Mouse (Mus musculus): ENCODE data around the gene Gdf2. TPM values are rescaled to one million over a fixed set of nuclear protein-coding genes. Genes with fewer than 3 reads are reported as not detected.

Gene Gdf2
- polyA plus RNA-seq, 1 experiment: not detected

DNA sequence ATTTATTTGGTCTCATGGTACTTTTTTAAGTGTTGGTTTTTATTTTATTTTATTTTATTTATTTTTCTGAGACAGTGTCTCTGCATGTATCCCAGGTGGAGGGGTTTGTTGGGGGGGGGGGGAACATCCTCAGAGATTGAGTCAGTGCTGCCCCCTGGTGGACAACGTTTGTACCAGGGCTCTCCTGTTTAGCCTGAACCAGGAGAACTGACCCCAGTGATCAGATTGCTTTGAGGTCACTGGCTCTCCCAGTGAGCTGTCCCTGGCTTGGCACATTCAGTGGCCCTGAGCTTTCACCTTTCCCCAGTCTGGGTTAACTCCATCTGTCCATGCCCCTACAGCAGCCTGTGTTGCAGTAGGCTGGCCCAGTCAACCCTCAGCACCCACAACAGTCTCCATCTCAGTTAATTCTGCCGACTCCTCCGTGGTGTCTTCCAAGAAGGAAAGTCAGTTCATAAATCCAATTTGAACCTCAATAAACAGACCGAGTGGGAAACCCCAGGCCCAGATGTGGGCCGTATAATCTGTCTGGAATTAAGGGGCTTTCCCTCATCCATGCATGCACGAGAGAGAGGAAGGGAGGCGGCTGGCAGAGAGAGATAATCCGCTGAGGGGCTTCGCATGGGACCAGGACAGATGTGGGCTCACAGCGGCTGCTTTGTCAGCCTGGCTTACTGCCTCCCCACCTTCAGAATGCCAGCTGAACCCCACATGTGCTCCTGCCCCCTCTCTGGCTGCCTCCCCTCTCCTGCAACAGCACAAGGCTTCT, 7.7 kb upstream of the Gdf2 start:
- Histone ChIP-seq H3K79me2 (ENCODE audit: control insufficient read depth, insufficient read depth) (no peaks in the 10 kb centered on the region), H3K36me3 (ENCODE audit: control insufficient read depth, insufficient read depth) (no peaks in the 10 kb centered on the region), H3ac (ENCODE audit: control insufficient read depth, insufficient read length) (no peak overlapping the region), H3K4me3 (no peak overlapping the region), H3K4me2 (ENCODE audit: low read depth) (no peak overlapping the region), H3K27me3 (ENCODE audit: control insufficient read depth, insufficient read depth, insufficient read length) (peaks cover 21% of the 10 kb centered on the region)
- TF ChIP-seq REST (IDR thresholded peaks at IDR 0.05; ENCODE audit: insufficient read depth, insufficient read length) (no peak), TCF12 (IDR thresholded peaks at IDR 0.05; ENCODE audit: insufficient read depth, poor library complexity, severe bottlenecking) (no peak), USF1 (IDR thresholded peaks at IDR 0.05; ENCODE audit: low read depth) (no peak), MAX (IDR thresholded peaks at IDR 0.05; ENCODE audit: low read depth) (no peak), POLR2AphosphoS2 (IDR thresholded peaks at IDR 0.05; ENCODE audit: insufficient read length, low read depth) (no peak), MYOD1 (IDR thresholded peaks at IDR 0.05; ENCODE audit: control insufficient read depth in 1 of 3, insufficient read length in 2 of 3, low read depth in 2 of 3) (no peak), POLR2A (IDR thresholded peaks at IDR 0.05; ENCODE audit: insufficient read length, low read depth) (no peak), CEBPB (IDR thresholded peaks at IDR 0.05; ENCODE audit: insufficient read depth, poor library complexity, severe bottlenecking) (no peak), E2F4 (IDR thresholded peaks at IDR 0.05; ENCODE audit: insufficient read depth) (no peak), TCF3 (IDR thresholded peaks at IDR 0.05; ENCODE audit: insufficient read length, low read depth) (no peak), SRF (IDR thresholded peaks at IDR 0.05; ENCODE audit: control insufficient read depth, insufficient read length, low read depth) (no peak), MYOG (IDR thresholded peaks at IDR 0.05; ENCODE audit: control insufficient read depth in 1 of 3, insufficient read depth in 1 of 3, insufficient read length in 2 of 3, low read depth in 2 of 3) (no peak)

DNA sequence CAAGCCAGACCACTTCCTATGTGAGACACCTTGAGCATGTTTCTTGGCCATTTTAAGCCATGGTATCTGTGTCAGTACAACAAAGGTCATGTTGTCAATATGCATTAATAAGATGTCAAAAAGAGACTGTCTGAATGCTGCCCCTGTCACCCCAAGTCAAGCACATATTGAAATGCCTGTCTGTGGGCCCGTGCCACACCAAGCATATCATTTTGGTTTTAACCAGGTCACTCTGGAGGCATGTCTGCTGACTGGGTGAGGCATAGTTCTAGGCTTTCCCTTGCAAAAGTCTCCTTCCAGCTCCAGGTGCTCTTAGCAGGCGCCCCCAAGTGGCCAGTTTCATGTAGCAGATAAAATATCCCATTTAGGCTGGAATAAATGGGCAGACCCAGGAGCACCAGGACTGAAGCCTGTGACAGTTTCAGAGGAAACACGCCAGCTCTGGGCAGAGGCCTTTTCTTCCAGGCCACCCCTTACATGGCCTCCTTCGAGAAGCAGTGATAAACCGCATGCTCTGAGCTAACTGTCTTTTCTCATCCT, 7.0 kb upstream of the Gdf2 start:
- peaks cover 21% of the 10 kb centered on the region for H3K27me3 ChIP-seq (ENCODE audit: control insufficient read depth, insufficient read depth, insufficient read length)

DNA sequence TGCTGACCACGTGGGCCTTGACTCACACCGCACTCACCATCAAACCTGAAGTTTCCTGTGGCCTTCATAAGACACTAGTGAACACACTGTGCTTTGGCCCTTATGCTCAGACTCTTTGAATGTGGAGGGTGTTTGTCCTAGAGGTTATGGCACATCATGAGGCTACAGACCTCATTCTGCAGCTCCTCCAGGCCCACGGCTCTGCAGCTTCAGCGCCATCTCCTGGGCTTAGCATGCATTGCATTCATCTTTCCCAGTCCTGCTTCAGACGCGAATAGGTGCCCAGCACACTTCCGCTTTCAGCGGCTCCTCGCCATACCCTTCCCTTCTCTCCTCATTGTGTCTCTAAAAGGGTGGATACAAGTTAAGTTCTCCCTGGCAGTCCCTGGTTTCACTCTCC, 1.7 kb upstream of the Gdf2 start:
- Histone ChIP-seq H3K79me2 (ENCODE audit: control insufficient read depth, insufficient read depth) (no peaks in the 10 kb centered on the region), H3K27me3 (ENCODE audit: control insufficient read depth, insufficient read depth, insufficient read length) (peaks cover 6% of the 10 kb centered on the region), H3K36me3 (ENCODE audit: control insufficient read depth, insufficient read depth) (no peaks in the 10 kb centered on the region), H3ac (ENCODE audit: control insufficient read depth, insufficient read length) (no peak overlapping the region), H3K4me2 (ENCODE audit: low read depth) (no peak overlapping the region), H3K4me3 (no peak overlapping the region)
- TF ChIP-seq REST (IDR thresholded peaks at IDR 0.05; ENCODE audit: insufficient read depth, insufficient read length) (no peak), MAX (IDR thresholded peaks at IDR 0.05; ENCODE audit: low read depth) (no peak), SRF (IDR thresholded peaks at IDR 0.05; ENCODE audit: control insufficient read depth, insufficient read length, low read depth) (no peak), USF1 (IDR thresholded peaks at IDR 0.05; ENCODE audit: low read depth) (no peak), E2F4 (IDR thresholded peaks at IDR 0.05; ENCODE audit: insufficient read depth) (no peak), MYOG (IDR thresholded peaks at IDR 0.05; ENCODE audit: control insufficient read depth in 1 of 3, insufficient read depth in 1 of 3, insufficient read length in 2 of 3, low read depth in 2 of 3) (no peak), MYOD1 (IDR thresholded peaks at IDR 0.05; ENCODE audit: control insufficient read depth in 1 of 3, insufficient read length in 2 of 3, low read depth in 2 of 3) (no peak), TCF3 (IDR thresholded peaks at IDR 0.05; ENCODE audit: insufficient read length, low read depth) (no peak), POLR2A (IDR thresholded peaks at IDR 0.05; ENCODE audit: insufficient read length, low read depth) (no peak), CEBPB (IDR thresholded peaks at IDR 0.05; ENCODE audit: insufficient read depth, poor library complexity, severe bottlenecking) (no peak), POLR2AphosphoS2 (IDR thresholded peaks at IDR 0.05; ENCODE audit: insufficient read length, low read depth) (no peak), TCF12 (IDR thresholded peaks at IDR 0.05; ENCODE audit: insufficient read depth, poor library complexity, severe bottlenecking) (no peak)

More for the DNA sequence above, 7.0 kb upstream of the Gdf2 start:
- no peak overlapping the region for H3K4me2 ChIP-seq (ENCODE audit: low read depth)
- H3ac ChIP-seq (ENCODE audit: control insufficient read depth, insufficient read length): no peak overlapping the region
- H3K79me2 ChIP-seq (ENCODE audit: control insufficient read depth, insufficient read depth): no peaks in the 10 kb centered on the region
- H3K36me3 ChIP-seq (ENCODE audit: control insufficient read depth, insufficient read depth): no peaks in the 10 kb centered on the region
- TF ChIP-seq MAX (IDR thresholded peaks at IDR 0.05; ENCODE audit: low read depth) (no peak), TCF3 (IDR thresholded peaks at IDR 0.05; ENCODE audit: insufficient read length, low read depth) (no peak), REST (IDR thresholded peaks at IDR 0.05; ENCODE audit: insufficient read depth, insufficient read length) (no peak), POLR2AphosphoS2 (IDR thresholded peaks at IDR 0.05; ENCODE audit: insufficient read length, low read depth) (no peak), SRF (IDR thresholded peaks at IDR 0.05; ENCODE audit: control insufficient read depth, insufficient read length, low read depth) (no peak), MYOD1 (IDR thresholded peaks at IDR 0.05; ENCODE audit: control insufficient read depth in 1 of 3, insufficient read length in 2 of 3, low read depth in 2 of 3) (no peak)
- H3K4me3 ChIP-seq: no peak overlapping the region

DNA sequence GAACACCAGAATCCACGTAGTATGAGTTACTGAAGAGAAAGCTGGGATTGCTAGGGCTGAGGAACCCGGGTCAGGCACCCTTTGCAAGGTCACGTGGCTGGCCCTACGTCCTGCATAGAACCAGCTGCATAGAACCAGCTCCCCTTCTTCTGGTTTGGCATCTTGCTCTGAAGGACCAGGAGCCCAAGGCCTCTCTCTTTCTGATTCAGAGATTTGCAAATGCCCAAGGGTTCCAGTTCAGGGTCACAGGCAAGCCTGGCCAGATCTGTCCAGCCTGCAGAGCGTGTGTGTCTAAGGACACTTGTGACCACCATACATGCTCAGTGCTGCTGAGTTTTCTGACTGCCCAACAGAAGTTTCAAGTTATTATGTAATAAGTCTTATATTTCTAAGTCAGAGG, 1.4 kb downstream of the Gdf2 start:
- Histone ChIP-seq H3ac (ENCODE audit: control insufficient read depth, insufficient read length) (no peak overlapping the region), H3K79me2 (ENCODE audit: control insufficient read depth, insufficient read depth) (no peaks in the 10 kb centered on the region), H3K36me3 (ENCODE audit: control insufficient read depth, insufficient read depth) (no peaks in the 10 kb centered on the region), H3K27me3 (ENCODE audit: control insufficient read depth, insufficient read depth, insufficient read length) (no peaks in the 10 kb centered on the region), H3K4me3 (no peak overlapping the region), H3K4me2 (ENCODE audit: low read depth) (no peak overlapping the region)
- TF ChIP-seq POLR2AphosphoS2 (IDR thresholded peaks at IDR 0.05; ENCODE audit: insufficient read length, low read depth) (no peak), POLR2A (IDR thresholded peaks at IDR 0.05; ENCODE audit: insufficient read length, low read depth) (no peak), CEBPB (IDR thresholded peaks at IDR 0.05; ENCODE audit: insufficient read depth, poor library complexity, severe bottlenecking) (no peak), TCF3 (IDR thresholded peaks at IDR 0.05; ENCODE audit: insufficient read length, low read depth) (no peak), E2F4 (IDR thresholded peaks at IDR 0.05; ENCODE audit: insufficient read depth) (no peak), MAX (IDR thresholded peaks at IDR 0.05; ENCODE audit: low read depth) (no peak), MYOD1 (IDR thresholded peaks at IDR 0.05; ENCODE audit: control insufficient read depth in 1 of 3, insufficient read length in 2 of 3, low read depth in 2 of 3) (no peak), USF1 (IDR thresholded peaks at IDR 0.05; ENCODE audit: low read depth) (no peak), SRF (IDR thresholded peaks at IDR 0.05; ENCODE audit: control insufficient read depth, insufficient read length, low read depth) (no peak), REST (IDR thresholded peaks at IDR 0.05; ENCODE audit: insufficient read depth, insufficient read length) (no peak), MYOG (IDR thresholded peaks at IDR 0.05; ENCODE audit: control insufficient read depth in 1 of 3, insufficient read depth in 1 of 3, insufficient read length in 2 of 3, low read depth in 2 of 3) (no peak)

Measured in myocyte (in vitro differentiated cells).